Mouse (Mus musculus) lung, postnatal 25 days (tissue): ENCODE results near the gene Trim47.

Experiments used
- DNase-seq: peaks from one replicate; pipeline ENCODE4 v3.0.0; 2022; ENCODE audit warnings: low spot score

Gene Trim47

GRCm38 (mm10) chr11:116127156-116127980 is at the start of gene Trim47:
TSS of gene Trim47 (minus strand) at chr11:116127210.
- peak; percentile 75 for DNase-seq

GRCm38 (mm10) chr11:116176010-116176409 is 49.0 kb upstream of the Trim47 start:
- no peak for DNase-seq

- DNase-seq: no peak
These were observed 47.9 kb upstream of the Trim47 start for GRCm38 (mm10) chr11:116174775-116175448.

- no peak for DNase-seq
These were observed 44.9 kb upstream of the Trim47 start for GRCm38 (mm10) chr11:116171959-116172358.

GRCm38 (mm10) chr11:116170003-116170800 is 43.2 kb upstream of the Trim47 start:
- DNase-seq: no peak

- no peak for DNase-seq
These were observed 42.2 kb upstream of the Trim47 start for GRCm38 (mm10) chr11:116169214-116169613.

- peak; percentile 96 for DNase-seq
These were observed 41.0 kb upstream of the Trim47 start, which contains the start of gene Fbf1 for GRCm38 (mm10) chr11:116167884-116168439. TSS of gene Fbf1 (minus strand) at chr11:116168166.

- DNase-seq: no peak
These were observed 40.2 kb upstream of the Trim47 start for GRCm38 (mm10) chr11:116167232-116167631.

- no peak for DNase-seq
These were observed 36.0 kb upstream of the Trim47 start for GRCm38 (mm10) chr11:116163002-116163401.

GRCm38 (mm10) chr11:116162146-116162545 is 35.1 kb upstream of the Trim47 start:
- DNase-seq: no peak

- DNase-seq: no peak
These were observed 34.3 kb upstream of the Trim47 start for GRCm38 (mm10) chr11:116161312-116161711.

- no peak for DNase-seq
These were observed 23.9 kb upstream of the Trim47 start for GRCm38 (mm10) chr11:116150960-116151359.

GRCm38 (mm10) chr11:116149341-116149740 is 22.3 kb upstream of the Trim47 start:
- DNase-seq: no peak

GRCm38 (mm10) chr11:116148761-116149221 is 21.8 kb upstream of the Trim47 start:
- DNase-seq: no peak

- peak; percentile 45 for DNase-seq
These were observed 19.4 kb upstream of the Trim47 start for GRCm38 (mm10) chr11:116146294-116146985.

- no peak for DNase-seq
These were observed 18.7 kb upstream of the Trim47 start for GRCm38 (mm10) chr11:116145481-116146293.

- DNase-seq: no peak
These were observed 16.5 kb upstream of the Trim47 start for GRCm38 (mm10) chr11:116143468-116143867.

- no peak for DNase-seq
These were observed 15.4 kb upstream of the Trim47 start for GRCm38 (mm10) chr11:116142211-116142991.

GRCm38 (mm10) chr11:116138468-116139138 is 11.6 kb upstream of the Trim47 start, which contains the start of gene Mrpl38:
TSS of gene Mrpl38 (minus strand) at chr11:116138868.
- peak; percentile 93 for DNase-seq
